In the genomic region with DNA sequence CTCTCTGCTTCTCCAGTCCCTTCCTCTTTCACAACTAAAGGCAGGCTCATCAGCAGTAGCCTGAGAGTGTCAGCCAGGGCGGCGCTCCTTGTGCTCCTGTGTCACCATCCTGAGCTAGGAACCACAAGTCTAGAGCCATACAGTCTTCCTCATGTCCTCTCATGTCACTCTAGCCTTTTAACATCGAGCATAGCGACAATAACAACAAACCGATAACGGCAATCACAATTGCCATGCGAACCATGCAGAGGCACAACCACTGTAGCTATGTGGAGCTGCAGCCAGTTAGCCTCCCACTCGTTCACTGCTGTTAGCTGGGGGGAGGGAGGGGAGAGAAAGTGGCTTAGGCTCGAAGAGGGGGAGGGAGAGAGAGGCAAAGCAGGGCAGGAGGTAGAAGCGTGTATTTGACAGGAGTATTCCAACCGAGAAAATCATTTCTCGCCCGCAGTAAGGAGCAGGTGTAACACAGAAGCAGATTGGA, we compare ENCODE assay signal across 10 mouse cellular contexts. TPM values are rescaled to one million over a fixed set of nuclear protein-coding genes. Genes with fewer than 3 reads are reported as not detected.
A peak's percentile ranks its signal among the peaks of the same experiment; 100 is the strongest.
DNase-seq lines count a peak whose midpoint lies in the region; ATAC-seq and TF ChIP-seq lines count a peak whose summit lies in the region.
"Had no signal": no experiment of that assay in that cellular context is flagged by ENCODE, and none has a peak within 500 bp of the region (broad histone marks: within the 10 kb centered on the region; RNA-seq: fewer than 3 reads in every experiment).

No protein-coding gene starts in this region.

- TF ChIP-seq POLR2A in thymus, adult 2 months (IDR thresholded peaks at IDR 0.05; ENCODE audit: control insufficient read depth, extremely low read depth, insufficient read depth, low read length, poor library complexity) = no peak

- H3K9me3 ChIP-seq in forebrain, embryonic 10.5 days = no peaks in the 10 kb centered on the region
- H3K9me3 ChIP-seq in forebrain, embryonic 11.5 days (ENCODE audit: control insufficient read depth, low read length) = no peaks in the 10 kb centered on the region
- H3K9me3 ChIP-seq in neural tube, embryonic 14.5 days (ENCODE audit: control insufficient read depth, low read length) = no peaks in the 10 kb centered on the region
- H3K9me3 ChIP-seq: stomach, embryonic 15.5 days had no signal

- H3K9ac ChIP-seq in forebrain, embryonic 11.5 days (ENCODE audit: low read length) = no peak overlapping the region
- no peak overlapping the region for H3K9ac ChIP-seq in neural tube, embryonic 14.5 days (replicated peaks; ENCODE audit: low read depth, low read length)
- H3K9ac ChIP-seq: liver, embryonic 14.5 days; stomach, embryonic 15.5 days had no signal

- intact Hi-C loops in heart, postnatal 36 days (cut with DNase I) = no loop called here

- H3K36me3 ChIP-seq in forebrain, embryonic 10.5 days (replicated peaks) = no peaks in the 10 kb centered on the region
- H3K36me3 ChIP-seq in forebrain, embryonic 11.5 days (ENCODE audit: control insufficient read depth, insufficient read depth, low read length) = no peaks in the 10 kb centered on the region
- H3K36me3 ChIP-seq in neural tube, embryonic 14.5 days (ENCODE audit: control insufficient read depth, insufficient read depth, low read length) = no peaks in the 10 kb centered on the region
- H3K36me3 ChIP-seq in thymus, adult 2 months (ENCODE audit: control insufficient read depth, insufficient read depth, low read length) = no peaks in the 10 kb centered on the region
- H3K36me3 ChIP-seq: stomach, embryonic 15.5 days had no signal

- no peak for DNase-seq in forebrain, embryonic 10.5 days (ENCODE audit: extremely low spot score, low spot score)
- DNase-seq in forebrain, embryonic 11.5 days (ENCODE audit: low spot score) = no peak
- DNase-seq in frontal cortex, postnatal 36 days (ENCODE audit: low spot score in 2 of 2) = peak; percentile 36 to 47
- peak; percentile 41 to 60 for DNase-seq in layer of hippocampus, postnatal 36 days
- no peak for DNase-seq in thymus, adult 2 months
- DNase-seq in gastrocnemius, postnatal 4 days (ENCODE audit: low spot score in 2 of 2) = no peak
- DNase-seq in heart, postnatal 36 days = no peak

- H3K27me3 ChIP-seq in forebrain, embryonic 10.5 days (ENCODE audit: poor library complexity, severe bottlenecking) = no peaks in the 10 kb centered on the region
- H3K27me3 ChIP-seq in forebrain, embryonic 11.5 days (ENCODE audit: control insufficient read depth, insufficient read depth, low read length) = no peaks in the 10 kb centered on the region
- H3K27me3 ChIP-seq in neural tube, embryonic 14.5 days (ENCODE audit: control insufficient read depth, insufficient read depth, low read length) = no peaks in the 10 kb centered on the region
- H3K27me3 ChIP-seq in thymus, adult 2 months (ENCODE audit: control insufficient read depth, insufficient read depth, low read length) = no peaks in the 10 kb centered on the region
- H3K27me3 ChIP-seq: stomach, embryonic 15.5 days had no signal

- peaks cover 16% of the 10 kb centered on the region for H3K4me1 ChIP-seq in forebrain, embryonic 10.5 days
- no peaks in the 10 kb centered on the region for H3K4me1 ChIP-seq in forebrain, embryonic 11.5 days (replicated peaks; ENCODE audit: control insufficient read depth, insufficient read depth, low read length)
- H3K4me1 ChIP-seq in neural tube, embryonic 14.5 days (ENCODE audit: control insufficient read depth, insufficient read depth, low read length) = 0 out of 2 replicates have a peak, but pooled peaks cover 2% of the 10 kb centered on the region
- H3K4me1 ChIP-seq in thymus, adult 2 months (replicated peaks; ENCODE audit: control insufficient read depth, insufficient read depth, low read length) = no peaks in the 10 kb centered on the region

- 73% methylated on average over 13 of the region's 13 CpGs for WGBS in forebrain, embryonic 10.5 days
- 67% methylated on average over 13 of the region's 13 CpGs for WGBS in forebrain, embryonic 11.5 days
- WGBS in neural tube, embryonic 14.5 days = 65% methylated on average over 13 of the region's 13 CpGs
- 84% methylated on average over 13 of the region's 13 CpGs for WGBS in thymus, adult 2 months

- H3K27ac ChIP-seq in forebrain, embryonic 10.5 days = peak overlapping the region; percentile 11
- no peak overlapping the region for H3K27ac ChIP-seq in forebrain, embryonic 11.5 days (ENCODE audit: low read depth, low read length)
- peak overlapping the region; percentile 66 for H3K27ac ChIP-seq in neural tube, embryonic 14.5 days (ENCODE audit: low read depth, low read length)
- H3K27ac ChIP-seq in thymus, adult 2 months (ENCODE audit: control insufficient read depth, insufficient read depth, low read length) = no peak overlapping the region
- H3K27ac ChIP-seq: liver, embryonic 14.5 days; stomach, embryonic 15.5 days had no signal

- no peak overlapping the region for H3K4me2 ChIP-seq in forebrain, embryonic 11.5 days (ENCODE audit: low read depth, low read length, severe bottlenecking)
- no peak overlapping the region for H3K4me2 ChIP-seq in neural tube, embryonic 14.5 days (ENCODE audit: low read depth, low read length)
- H3K4me2 ChIP-seq: stomach, embryonic 15.5 days had no signal

- ATAC-seq in forebrain, embryonic 11.5 days (replicated peaks; ENCODE audit: low FRiP score) = no peak
- ATAC-seq in neural tube, embryonic 14.5 days (ENCODE audit: low read depth) = peak; percentile 24; the same call in 1 of the 2 replicates

- TF ChIP-seq CTCF in thymus, adult 2 months (IDR thresholded peaks at IDR 0.05; ENCODE audit: borderline replicate concordance, control insufficient read depth, extremely low read depth, insufficient read depth, low read length, poor library complexity) = no peak

- H3K4me3 ChIP-seq in forebrain, embryonic 10.5 days = no peak overlapping the region
- no peak overlapping the region for H3K4me3 ChIP-seq in forebrain, embryonic 11.5 days (ENCODE audit: low read depth, low read length)
- H3K4me3 ChIP-seq in neural tube, embryonic 14.5 days (ENCODE audit: low read depth, low read length) = no peak overlapping the region
- H3K4me3 ChIP-seq in thymus, adult 2 months (ENCODE audit: control insufficient read depth, insufficient read depth, low read length) = no peak overlapping the region
- H3K4me3 ChIP-seq: stomach, embryonic 15.5 days had no signal

RNA-seq across cellular contexts. Expression of a gene that starts 25.3 kb away (rescaled TPM):
- polyA plus RNA-seq in forebrain, embryonic 10.5 days (2016; fragmentation: Nextera tagmentation; extraction: Ambion mirVana) = 10.7 and 11.2 TPM in 2 replicates
- 14.2 and 16.4 TPM in 2 replicates for polyA plus RNA-seq in forebrain, embryonic 11.5 days (2014; fragmentation: Nextera tagmentation; extraction: Ambion mirVana)
- total RNA-seq in layer of hippocampus, postnatal 36 days (2021) = 10 to 100 TPM; 90.9 to 95.0 TPM
- polyA plus RNA-seq in neural tube, embryonic 14.5 days (2014; fragmentation: Nextera tagmentation; extraction: Ambion mirVana) = 49.8 and 68.7 TPM in 2 replicates
- polyA plus RNA-seq in thymus, adult 2 months (2012; rRNA removed) = 14.5 and 14.7 TPM in 2 replicates
- total RNA-seq in gastrocnemius, postnatal 4 days (2021) = 10 to 100 TPM; 18.8 to 21.5 TPM
- 10 to 100 TPM; 31.2 to 32.2 TPM for total RNA-seq in heart, postnatal 36 days (2021)

Comparison
In these comparisons a context has a peak if more than half of its experiments do, and no peak if none do; other contexts are left out.
1. H3K27ac ChIP-seq: peak in forebrain, embryonic 10.5 days (single experiment) and neural tube, embryonic 14.5 days (single experiment); none in forebrain, embryonic 11.5 days (single experiment) and thymus, adult 2 months (single experiment).
2. DNase-seq: peak in frontal cortex, postnatal 36 days (2 of 2) and layer of hippocampus, postnatal 36 days (2 of 2); none in forebrain, embryonic 10.5 days (single experiment), forebrain, embryonic 11.5 days (single experiment), thymus, adult 2 months (single experiment), gastrocnemius, postnatal 4 days (0 of 2) and heart, postnatal 36 days (0 of 2).